Mouse (Mus musculus): Measurements from ENCODE around the gene Il1r1. TPM values are rescaled to one million over a fixed set of nuclear protein-coding genes. Genes with fewer than 3 reads are reported as not detected.

Il1r1 gene
- 15.7 and 17.8 TPM in 2 replicates for polyA plus RNA-seq (2016; fragmentation: Nextera tagmentation; extraction: Ambion mirVana)

- 50% methylated on average over 12 of the region's 12 CpGs for WGBS (ENCODE audit: insufficient replicate concordance)
- no peak within 1 kb of the TSS for H3K4me3 ChIP-seq
- H3K27me3 ChIP-seq (replicated peaks) = peaks cover 3% of the 10 kb centered on the region; the same call in 1 of the 2 replicates
- H3K9ac ChIP-seq = no peak within 1 kb of the TSS
- peak; percentile 15; the same call in 1 of the 2 replicates for ATAC-seq
- no peaks in the 10 kb centered on the region for H3K36me3 ChIP-seq
- peak within 1 kb of the TSS; percentile 13; the same call in 1 of the 2 replicates for H3K4me2 ChIP-seq
- peaks cover 30% of the 10 kb centered on the region for H3K4me1 ChIP-seq
- no peaks in the 10 kb centered on the region for H3K9me3 ChIP-seq (replicated peaks)
- peak within 1 kb of the TSS; percentile 20 for H3K27ac ChIP-seq
These were observed at the start of gene Il1r1 for GRCm38 (mm10) chr1:40224539-40225284. Gene Il1r1 (plus strand): TSS chr1:40225080.

GRCm38 (mm10) chr1:40175123-40175522 is 49.8 kb upstream of the Il1r1 start:
- H3K4me3 ChIP-seq = no peak overlapping the region
- H3K36me3 ChIP-seq = no peaks in the 10 kb centered on the region
- 72% methylated on average over 5 of the region's 5 CpGs for WGBS (ENCODE audit: insufficient replicate concordance)
- no peaks in the 10 kb centered on the region for H3K27me3 ChIP-seq (replicated peaks)
- no peak overlapping the region for H3K27ac ChIP-seq
- H3K4me2 ChIP-seq = no peak overlapping the region
- H3K9ac ChIP-seq = no peak overlapping the region
- no peaks in the 10 kb centered on the region for H3K9me3 ChIP-seq (replicated peaks)
- no peak for ATAC-seq
- no peaks in the 10 kb centered on the region for H3K4me1 ChIP-seq

GRCm38 (mm10) chr1:40175797-40176196 is 49.1 kb upstream of the Il1r1 start:
- Histone ChIP-seq H3K4me1 (no peaks in the 10 kb centered on the region), H3K9me3 (replicated peaks) (no peaks in the 10 kb centered on the region), H3K9ac (no peak overlapping the region), H3K27ac (no peak overlapping the region), H3K36me3 (no peaks in the 10 kb centered on the region), H3K4me2 (no peak overlapping the region), H3K27me3 (replicated peaks) (no peaks in the 10 kb centered on the region), H3K4me3 (no peak overlapping the region)
- WGBS (ENCODE audit: insufficient replicate concordance) = 49% methylated on average over 1 of the region's 1 CpGs
- ATAC-seq = 0 out of 2 replicates have a peak, but pooled peaks have one; percentile 15

- 60% methylated on average over 4 of the region's 4 CpGs for WGBS (ENCODE audit: insufficient replicate concordance)
- H3K27ac ChIP-seq = no peak overlapping the region
- H3K27me3 ChIP-seq (replicated peaks) = no peaks in the 10 kb centered on the region
- no peak overlapping the region for H3K4me3 ChIP-seq
- no peak overlapping the region for H3K9ac ChIP-seq
- H3K4me1 ChIP-seq = no peaks in the 10 kb centered on the region
- no peaks in the 10 kb centered on the region for H3K9me3 ChIP-seq (replicated peaks)
- no peaks in the 10 kb centered on the region for H3K36me3 ChIP-seq
- H3K4me2 ChIP-seq = no peak overlapping the region
- no peak for ATAC-seq
These were observed 45.8 kb upstream of the Il1r1 start for GRCm38 (mm10) chr1:40179031-40179430.

GRCm38 (mm10) chr1:40179493-40179892 is 45.4 kb upstream of the Il1r1 start:
- no peak overlapping the region for H3K9ac ChIP-seq
- no peaks in the 10 kb centered on the region for H3K4me1 ChIP-seq
- H3K27ac ChIP-seq = 0 out of 2 replicates have a peak overlapping the region, but pooled peaks have one; percentile 4
- no peaks in the 10 kb centered on the region for H3K36me3 ChIP-seq
- H3K4me3 ChIP-seq = no peak overlapping the region
- ATAC-seq = no peak
- no peak overlapping the region for H3K4me2 ChIP-seq
- WGBS (ENCODE audit: insufficient replicate concordance) = 30% methylated on average over 1 of the region's 1 CpGs
- H3K9me3 ChIP-seq (replicated peaks) = no peaks in the 10 kb centered on the region
- no peaks in the 10 kb centered on the region for H3K27me3 ChIP-seq (replicated peaks)

GRCm38 (mm10) chr1:40180861-40181260 is 44.0 kb upstream of the Il1r1 start:
- ATAC-seq = no peak
- no peaks in the 10 kb centered on the region for H3K36me3 ChIP-seq
- no peak overlapping the region for H3K27ac ChIP-seq
- no peaks in the 10 kb centered on the region for H3K27me3 ChIP-seq (replicated peaks)
- H3K4me2 ChIP-seq = no peak overlapping the region
- no peak overlapping the region for H3K4me3 ChIP-seq
- H3K4me1 ChIP-seq = no peaks in the 10 kb centered on the region
- WGBS (ENCODE audit: insufficient replicate concordance) = 61% methylated on average over 2 of the region's 2 CpGs
- H3K9me3 ChIP-seq (replicated peaks) = no peaks in the 10 kb centered on the region
- H3K9ac ChIP-seq = no peak overlapping the region

GRCm38 (mm10) chr1:40181716-40182115 is 43.2 kb upstream of the Il1r1 start:
- Histone ChIP-seq H3K9me3 (replicated peaks) (no peaks in the 10 kb centered on the region), H3K4me2 (no peak overlapping the region), H3K36me3 (no peaks in the 10 kb centered on the region), H3K9ac (no peak overlapping the region), H3K27ac (no peak overlapping the region), H3K4me3 (no peak overlapping the region), H3K27me3 (replicated peaks) (no peaks in the 10 kb centered on the region), H3K4me1 (no peaks in the 10 kb centered on the region)
- 41% methylated on average over 3 of the region's 3 CpGs for WGBS (ENCODE audit: insufficient replicate concordance)
- no peak for ATAC-seq

- H3K27me3 ChIP-seq (replicated peaks) = no peaks in the 10 kb centered on the region
- H3K4me2 ChIP-seq = no peak overlapping the region
- ATAC-seq = no peak
- H3K4me1 ChIP-seq = no peaks in the 10 kb centered on the region
- H3K9ac ChIP-seq = no peak overlapping the region; the same call in 1 of the 2 replicates
- H3K4me3 ChIP-seq = no peak overlapping the region
- no peak overlapping the region for H3K27ac ChIP-seq
- no peaks in the 10 kb centered on the region for H3K36me3 ChIP-seq
- H3K9me3 ChIP-seq (replicated peaks) = no peaks in the 10 kb centered on the region
These were observed 41.5 kb upstream of the Il1r1 start for GRCm38 (mm10) chr1:40183410-40183809.

GRCm38 (mm10) chr1:40187961-40188360 is 36.9 kb upstream of the Il1r1 start:
- Histone ChIP-seq H3K4me2 (no peak overlapping the region), H3K27ac (no peak overlapping the region), H3K9ac (no peak overlapping the region), H3K4me1 (no peaks in the 10 kb centered on the region), H3K27me3 (replicated peaks) (no peaks in the 10 kb centered on the region), H3K4me3 (no peak overlapping the region), H3K36me3 (no peaks in the 10 kb centered on the region), H3K9me3 (replicated peaks) (no peaks in the 10 kb centered on the region)
- WGBS (ENCODE audit: insufficient replicate concordance) = 75% methylated on average over 1 of the region's 1 CpGs
- no peak for ATAC-seq

- no peaks in the 10 kb centered on the region for H3K4me1 ChIP-seq
These were observed 34.9 kb upstream of the Il1r1 start for GRCm38 (mm10) chr1:40190025-40190424.

GRCm38 (mm10) chr1:40190837-40191236 is 34.0 kb upstream of the Il1r1 start:
- ATAC-seq = no peak
- no peak overlapping the region for H3K27ac ChIP-seq
- no peak overlapping the region for H3K4me2 ChIP-seq
- no peak overlapping the region for H3K9ac ChIP-seq
- no peaks in the 10 kb centered on the region for H3K4me1 ChIP-seq
- H3K9me3 ChIP-seq (replicated peaks) = no peaks in the 10 kb centered on the region
- 56% methylated on average over 5 of the region's 5 CpGs for WGBS (ENCODE audit: insufficient replicate concordance)
- no peaks in the 10 kb centered on the region for H3K36me3 ChIP-seq
- no peaks in the 10 kb centered on the region for H3K27me3 ChIP-seq (replicated peaks)
- no peak overlapping the region for H3K4me3 ChIP-seq

More at GRCm38 (mm10) chr1:40190025-40190424, 34.9 kb upstream of the Il1r1 start:
- Histone ChIP-seq H3K4me3 (no peak overlapping the region), H3K9ac (no peak overlapping the region), H3K27ac (no peak overlapping the region), H3K4me2 (no peak overlapping the region), H3K27me3 (replicated peaks) (no peaks in the 10 kb centered on the region), H3K9me3 (replicated peaks) (no peaks in the 10 kb centered on the region), H3K36me3 (no peaks in the 10 kb centered on the region)
- ATAC-seq = no peak
- WGBS (ENCODE audit: insufficient replicate concordance) = 57% methylated on average over 5 of the region's 5 CpGs

GRCm38 (mm10) chr1:40194279-40194678 is 30.6 kb upstream of the Il1r1 start:
- H3K27ac ChIP-seq = no peak overlapping the region
- H3K36me3 ChIP-seq = no peaks in the 10 kb centered on the region
- ATAC-seq = no peak
- WGBS (ENCODE audit: insufficient replicate concordance) = 67% methylated on average over 2 of the region's 2 CpGs
- no peaks in the 10 kb centered on the region for H3K4me1 ChIP-seq
- H3K27me3 ChIP-seq (replicated peaks) = no peaks in the 10 kb centered on the region
- H3K4me2 ChIP-seq = no peak overlapping the region
- H3K4me3 ChIP-seq = no peak overlapping the region
- no peaks in the 10 kb centered on the region for H3K9me3 ChIP-seq (replicated peaks)
- H3K9ac ChIP-seq = no peak overlapping the region
